Mouse (Mus musculus) ovary, postnatal 10 days (tissue): ENCODE measurements around the gene Dhx38.

Experiments used
- DNase-seq: peaks from one replicate; pipeline ENCODE4 v3.0.0; 2022; ENCODE audit warnings: low spot score

Dhx38 gene

DNA sequence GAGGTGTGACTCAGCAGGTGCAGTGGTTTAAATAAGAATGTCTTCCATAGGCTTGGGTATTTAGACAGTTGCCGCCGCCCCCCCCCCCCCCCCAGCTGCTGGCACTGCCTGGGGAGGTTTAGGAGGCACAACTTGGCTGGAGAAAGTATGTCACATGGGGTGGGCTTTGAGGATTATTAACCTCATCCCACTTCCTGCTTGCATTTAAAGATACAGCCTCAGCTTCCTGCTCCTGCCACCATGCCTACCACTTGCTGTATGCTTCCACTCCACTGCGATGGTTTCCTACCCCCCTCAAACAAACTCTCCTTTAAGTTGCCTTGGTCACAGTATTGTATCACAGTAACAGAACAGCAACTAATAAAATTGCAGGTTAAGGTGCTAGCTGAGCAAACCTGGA, 21.6 kb downstream of the Dhx38 start:
- no peak for DNase-seq

- no peak for DNase-seq
Measured at GRCm38 (mm10) chr8:109542748-109543519, 22.7 kb downstream of the Dhx38 start.

DNA sequence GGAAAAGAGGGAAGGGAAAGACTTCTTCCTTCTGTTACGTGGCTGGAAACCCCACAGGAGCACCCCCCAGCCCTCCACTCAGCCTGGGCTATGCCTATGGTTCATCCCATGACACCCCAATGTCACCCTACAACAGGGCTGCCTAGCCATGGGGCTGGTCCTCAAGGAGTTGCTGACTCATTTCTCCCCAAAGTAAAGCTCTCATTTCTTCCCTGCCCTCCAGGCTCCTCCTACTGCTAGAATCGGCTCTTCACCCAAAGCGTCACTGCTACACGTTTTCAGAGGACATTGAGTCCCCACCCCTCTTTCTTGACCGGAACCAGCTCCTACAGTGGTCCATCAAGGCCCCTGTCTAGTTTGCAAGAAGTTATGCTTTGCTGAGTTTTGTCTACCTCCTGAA, 23.5 kb downstream of the Dhx38 start:
- no peak for DNase-seq

GRCm38 (mm10) chr8:109536703-109537102, 29.0 kb downstream of the Dhx38 start:
- peak; percentile 60 for DNase-seq

DNA sequence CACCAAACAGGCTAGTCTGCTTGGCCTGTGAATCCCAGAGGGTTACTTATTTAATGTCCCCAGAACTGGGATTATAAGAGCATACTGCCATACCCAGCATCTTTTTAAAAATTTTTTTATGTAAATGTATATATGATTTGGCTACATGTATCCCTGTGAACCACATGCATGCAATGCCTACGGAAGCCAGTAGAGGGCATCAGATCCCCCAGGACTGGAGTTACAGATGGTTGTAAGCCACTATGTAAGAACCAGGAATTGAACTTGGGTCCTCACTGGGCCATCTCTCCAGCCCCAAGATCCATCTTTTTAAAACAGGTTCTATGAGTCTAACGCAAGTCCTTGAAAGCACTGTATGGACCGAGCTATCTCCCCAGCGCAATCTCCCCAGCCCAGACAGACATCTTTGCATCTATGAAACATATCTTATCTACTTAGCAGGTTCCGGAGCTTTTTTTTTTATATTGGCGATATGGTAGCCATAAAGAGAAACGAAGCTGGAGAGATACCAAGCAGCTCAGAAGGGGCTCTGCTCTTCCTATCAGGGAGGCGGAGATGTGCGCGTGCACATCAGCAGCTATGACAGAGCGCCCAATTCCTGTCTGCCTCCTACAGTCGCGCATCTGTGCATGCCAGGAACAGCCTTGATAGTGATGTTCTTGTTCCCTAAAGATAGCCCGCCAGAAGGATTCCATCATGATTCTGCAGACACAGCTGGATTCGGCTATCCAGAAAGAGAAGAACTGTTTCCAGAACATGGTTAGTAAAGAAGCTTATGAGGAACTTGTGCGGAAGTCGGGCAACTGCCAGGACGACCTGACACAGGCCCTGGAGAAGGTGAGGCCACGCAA, 30.3 kb downstream of the Dhx38 start:
- DNase-seq: no peak

GRCm38 (mm10) chr8:109524008-109524407, 41.7 kb downstream of the Dhx38 start:
- no peak for DNase-seq

DNA sequence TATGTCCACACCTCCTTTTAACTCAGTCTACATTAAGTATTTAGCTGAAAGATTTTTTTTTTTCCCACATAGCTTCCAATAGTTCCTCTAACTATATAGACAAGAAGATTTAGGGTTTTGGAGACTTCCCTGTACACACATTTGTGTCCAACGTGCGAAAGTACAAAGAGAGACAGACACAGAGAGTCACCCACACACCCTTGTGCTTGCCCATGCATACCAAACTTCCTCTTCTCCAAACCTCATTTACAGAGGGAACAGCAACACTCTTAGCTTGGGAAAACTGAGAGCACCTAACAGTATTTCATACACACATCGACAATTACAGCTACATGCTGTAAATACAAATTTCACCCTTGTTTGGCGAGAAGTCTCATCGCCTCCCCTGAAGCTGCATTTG, 60.1 kb downstream of the Dhx38 start:
- no peak for DNase-seq

- no peak for DNase-seq
Measured at GRCm38 (mm10) chr8:109503566-109503965, 62.1 kb downstream of the Dhx38 start.

- no peak for DNase-seq
Measured at GRCm38 (mm10) chr8:109499009-109499717, 66.5 kb downstream of the Dhx38 start.
